18 mouse cellular contexts compared by ENCODE assay signal in genomic region chr9:56412716-56413115, GRCm38 (mm10). TPM values are rescaled to one million over a fixed set of nuclear protein-coding genes. Genes with fewer than 3 reads are reported as not detected.
DNase-seq lines count a peak whose midpoint lies in the region; TF ChIP-seq lines count a peak whose summit lies in the region.
"Had no signal": no experiment of that assay in that cellular context is flagged by ENCODE, and none has a peak within 500 bp of the region (broad histone marks: within the 10 kb centered on the region; RNA-seq: fewer than 3 reads in every experiment).

No protein-coding gene starts in this region.

- TF ChIP-seq EP300 in heart, adult 2 months (IDR thresholded peaks at IDR 0.05; ENCODE audit: insufficient read depth, low read depth, low read length) = no peak

- H3K36me3 ChIP-seq in heart, adult 2 months (ENCODE audit: control insufficient read depth, insufficient read depth, low read length) = peaks cover 38% of the 10 kb centered on the region
- no peaks in the 10 kb centered on the region for H3K36me3 ChIP-seq in macrophage (ENCODE audit: inconsistent target)
- H3K36me3 ChIP-seq: embryonic facial prominence, embryonic 10.5 days; hindbrain, embryonic 13.5 days; intestine, embryonic 15.5 days had no signal

- 16% methylated on average over 1 of the region's 1 CpGs for WGBS in heart, adult 2 months
- 17% methylated on average over 1 of the region's 1 CpGs for WGBS in macrophage (ENCODE audit: missing documents)

- TF ChIP-seq POLR2A in heart, adult 2 months (IDR thresholded peaks at IDR 0.05; ENCODE audit: insufficient read depth, low read depth, low read length) = no peak

- peak overlapping the region; percentile 2; the same call in 1 of the 2 replicates for H3K27ac ChIP-seq in heart, adult 2 months
- peak overlapping the region; percentile 33; the same call in 1 of the 2 replicates for H3K27ac ChIP-seq in brown adipose tissue, adult 24 weeks (replicated peaks; ENCODE audit: low read depth, low read length)
- H3K27ac ChIP-seq in macrophage = peak overlapping the region; percentile 64
- H3K27ac ChIP-seq: embryonic facial prominence, embryonic 10.5 days; heart, embryonic 15.5 days; hindbrain, embryonic 13.5 days; intestine, embryonic 15.5 days had no signal

- H3K27me3 ChIP-seq in heart, adult 2 months (ENCODE audit: control insufficient read depth, insufficient read depth, low read length) = no peaks in the 10 kb centered on the region
- H3K27me3 ChIP-seq: heart, embryonic 15.5 days; hindbrain, embryonic 13.5 days; intestine, embryonic 15.5 days had no signal

- H3K9ac ChIP-seq in heart, adult 2 months (ENCODE audit: low read depth, low read length) = no peak overlapping the region
- H3K9ac ChIP-seq: heart, embryonic 15.5 days; hindbrain, embryonic 13.5 days; intestine, embryonic 15.5 days had no signal

- intact Hi-C loops in heart, adult 2 months (cut with DNase I) = loop anchor here (5.0 to 10.0 kb wide), 2 partner anchors 40 to 222 kb away; no protein-coding TSS in a partner anchor
- intact Hi-C loops in heart, postnatal 10 days (cut with DNase I) = loop anchor here (10.0 kb wide), 1 partner anchor 88 kb away; no protein-coding TSS in a partner anchor

- peaks cover 6% of the 10 kb centered on the region for H3K4me1 ChIP-seq in heart, adult 2 months (ENCODE audit: control insufficient read depth, insufficient read depth, low read length)
- peaks cover 8% of the 10 kb centered on the region; the same call in 1 of the 2 replicates for H3K4me1 ChIP-seq in brown adipose tissue, adult 24 weeks (ENCODE audit: control insufficient read depth, insufficient read depth, insufficient read length, low read length)
- H3K4me1 ChIP-seq: intestine, embryonic 15.5 days had no signal

- peaks cover 9% of the 10 kb centered on the region for H3K79me2 ChIP-seq in heart, adult 2 months (replicated peaks; ENCODE audit: control insufficient read depth, insufficient read depth, low read length)
- peaks cover 97% of the 10 kb centered on the region for H3K79me2 ChIP-seq in macrophage (ENCODE audit: inconsistent target)

- no peak overlapping the region for H3K4me3 ChIP-seq in heart, adult 2 months
- no peak overlapping the region for H3K4me3 ChIP-seq in brown adipose tissue, adult 24 weeks (ENCODE audit: insufficient read depth, low read depth, low read length)
- H3K4me3 ChIP-seq in macrophage (ENCODE audit: inconsistent target) = no peak overlapping the region
- H3K4me3 ChIP-seq: embryonic facial prominence, embryonic 10.5 days; heart, embryonic 15.5 days; hindbrain, embryonic 13.5 days; intestine, embryonic 15.5 days had no signal

- TF ChIP-seq CTCF in heart, adult 2 months (IDR thresholded peaks at IDR 0.05) = no peak

- DNase-seq in heart, adult 2 months = peak in 1 of 2 experiments; percentile 37
- DNase-seq in heart, postnatal 10 days = no peak
- peak; percentile 82 for DNase-seq in 416B (ENCODE audit: low read depth)
- DNase-seq in gastrocnemius, adult 18-20 months (ENCODE audit: low spot score) = no peak
- DNase-seq: adrenal gland, adult 2 months; adrenal gland, postnatal 25 days; cerebellum, adult 11-12 months; cerebellum, adult 9-10 months; cerebellum, postnatal 25 days; gastrocnemius, postnatal 10 days; heart, postnatal 4 days; kidney, adult 18-20 months had no signal

RNA-seq across cellular contexts. Expression of gene Peak1, which starts 5.2 kb away (rescaled TPM):
- 10 to 100 TPM; 37.5 to 37.8 TPM for total RNA-seq in heart, adult 2 months (2021)
- polyA plus RNA-seq in heart, adult 2 months (2012; rRNA removed) = 10.4 and 19.2 TPM in 2 replicates
- 10 to 100 TPM; 44.6 to 53.4 TPM for total RNA-seq in heart, postnatal 10 days (2021)
- 7.5 and 9.6 TPM in 2 replicates for polyA plus RNA-seq in brown adipose tissue, adult 24 weeks (2012; ENCODE audit: insufficient read depth, insufficient read length, missing spikeins)
- 100 to 1,000 TPM in 20 of 26 experiments, 10 to 100 TPM in 6; 83.2 to 174 (median 112) TPM for total RNA-seq in macrophage (2018; cell fraction: chromatin; rRNA removed)
- 10 to 100 TPM; 27.6 to 59.0 (median 40.2) TPM for total RNA-seq in macrophage (2018; cell fraction: cytosol; rRNA removed)
- 100 to 1,000 TPM in 5 of 26 experiments, 10 to 100 TPM in 21; 57.6 to 247 (median 86.4) TPM for total RNA-seq in macrophage (2018; cell fraction: nucleus; rRNA removed)
- polyA plus RNA-seq in macrophage (2018) = 15.3 to 66.7 TPM (median 32.4 TPM) in 3 replicates
- 10 to 100 TPM; 12.4 to 14.2 TPM for total RNA-seq in gastrocnemius, adult 18-20 months (2021)

RNA-seq across cellular contexts. Expression of gene Hmg20a, which starts 5.7 kb away (rescaled TPM):
- total RNA-seq in heart, adult 2 months (2021) = 10 to 100 TPM; 18.0 to 19.4 TPM
- 18.6 and 29.0 TPM in 2 replicates for polyA plus RNA-seq in heart, adult 2 months (2012; rRNA removed)
- 10 to 100 TPM; 32.9 to 36.3 TPM for total RNA-seq in heart, postnatal 10 days (2021)
- 12.6 and 13.9 TPM in 2 replicates for polyA plus RNA-seq in brown adipose tissue, adult 24 weeks (2012; ENCODE audit: insufficient read depth, insufficient read length, missing spikeins)
- total RNA-seq in macrophage (2018; cell fraction: chromatin; rRNA removed) = 100 to 1,000 TPM in 4 of 26 experiments, 10 to 100 TPM in 22; 12.1 to 115 (median 87.9) TPM
- total RNA-seq in macrophage (2018; cell fraction: cytosol; rRNA removed) = 10 to 100 TPM; 13.9 to 30.7 (median 23.9) TPM
- 100 to 1,000 TPM in 1 of 26 experiments, 10 to 100 TPM in 25; 16.4 to 103 (median 64.1) TPM for total RNA-seq in macrophage (2018; cell fraction: nucleus; rRNA removed)
- polyA plus RNA-seq in macrophage (2018) = 22.8 to 29.6 TPM (median 26.5 TPM) in 3 replicates
- 10 to 100 TPM; 13.8 to 14.3 TPM for total RNA-seq in gastrocnemius, adult 18-20 months (2021)

Comparison
In these comparisons a context has a peak if more than half of its experiments do, and no peak if none do; other contexts are left out.
1. H3K27ac ChIP-seq: peak in every context shown above with its lines; median percentile 64 in macrophage; 33 in brown adipose tissue, adult 24 weeks; 2 in heart, adult 2 months.